Mouse (Mus musculus) embryonic facial prominence, embryonic 14.5 days (tissue): ENCODE measurements around the gene Irs1. TPM values are rescaled to one million over a fixed set of nuclear protein-coding genes. Genes with fewer than 3 reads are reported as not detected.

ENCODE experiments used
- ATAC-seq: fragments of 200-750 bp; cut with Nextera tagmentation; 2 replicates; pipeline ENCODE4 v1.8.0; 2017; ENCODE audit warnings: low read depth, moderate number of reproducible peaks, moderate TSS enrichment
- DNase-seq: peaks from one replicate; pipeline ENCODE4 v3.0.0-alpha.2; 2015; ENCODE audit warnings: low spot score
- H3K27ac ChIP-seq: fragments of 300-500 bp; sonication (generic); replicated peaks from 2 replicates; pipeline ENCODE4 v1.5.1; 2014; ENCODE audit warnings: low read depth, mild to moderate bottlenecking, low read length, moderate library complexity
- H3K27me3 ChIP-seq: fragments of 300-500 bp; sonication (generic); replicated peaks from 2 replicates; pipeline ENCODE4 v1.6.1; 2014; ENCODE audit warnings: low read length; ENCODE audit not compliant: control insufficient read depth, insufficient read depth
- H3K36me3 ChIP-seq: fragments of 300-500 bp; sonication (generic); 2 replicates; pipeline ENCODE4 v1.6.1; 2014; ENCODE audit warnings: low read length, mixed read lengths; ENCODE audit not compliant: control insufficient read depth, insufficient read depth
- H3K4me1 ChIP-seq: fragments of 300-500 bp; sonication (generic); 2 replicates; pipeline ENCODE4 v1.6.1; 2014; ENCODE audit warnings: antibody characterized with exemption, low read length; ENCODE audit not compliant: control insufficient read depth, insufficient read depth
- H3K4me2 ChIP-seq: fragments of 300-500 bp; sonication (generic); 2 replicates; pipeline ENCODE4 v1.6.1; 2014; ENCODE audit warnings: low read depth, mild to moderate bottlenecking, low read length, moderate library complexity, mixed read lengths
- H3K4me3 ChIP-seq: fragments of 300-500 bp; sonication (generic); 2 replicates; pipeline ENCODE4 v1.5.1; 2014; ENCODE audit warnings: low read depth, mild to moderate bottlenecking, low read length
- H3K9ac ChIP-seq: fragments of 300-500 bp; sonication (generic); 2 replicates; pipeline ENCODE4 v1.6.1; 2014; ENCODE audit warnings: low read depth, mild to moderate bottlenecking, low read length, moderate library complexity, mixed read lengths
- H3K9me3 ChIP-seq: fragments of 300-500 bp; sonication (generic); 2 replicates; pipeline ENCODE4 v1.6.1; 2016; ENCODE audit warnings: low read length; ENCODE audit not compliant: control insufficient read depth
- WGBS: fragments of 180-500 bp; shearing (Covaris S2); extraction: QIAGEN DNeasy Blood & Tissue Kit; methylation state at CpG from one replicate; pipeline ENCODE4 v1.1.7; 2014; 5-methylcytosine and 5-hydroxymethylcytosine counted together
- polyA plus RNA-seq: library from polyadenylated mRNA; unstranded; fragments of >200 nt; fragmentation: Nextera tagmentation; extraction: Ambion mirVana; gene quantifications from 2 replicates; pipeline ENCODE4 v1.2.1, GENCODE M21; 2014

The Irs1 gene
- polyA plus RNA-seq, 1 experiment from 2014 or later: 14.8 TPM

GRCm38 (mm10) chr1:82273529-82273928, 17.7 kb downstream of the Irs1 start:
- 42% methylated on average over 6 of the region's 6 CpGs for WGBS
- Histone ChIP-seq H3K9me3 (no peaks in the 10 kb centered on the region), H3K36me3 (peaks cover 43% of the 10 kb centered on the region), H3K4me2 (no peak overlapping the region), H3K27me3 (no peaks in the 10 kb centered on the region), H3K27ac (no peak overlapping the region), H3K4me3 (no peak overlapping the region), H3K9ac (no peak overlapping the region), H3K4me1 (0 out of 2 replicates have a peak, but pooled peaks cover 7% of the 10 kb centered on the region)
- peak; percentile 41 for DNase-seq
- no peak for ATAC-seq

- H3K27me3 ChIP-seq: no peaks in the 10 kb centered on the region
- H3K4me3 ChIP-seq: no peak overlapping the region
- H3K4me2 ChIP-seq: no peak overlapping the region
- no peak overlapping the region for H3K9ac ChIP-seq
- H3K4me1 ChIP-seq: 0 out of 2 replicates have a peak, but pooled peaks cover 7% of the 10 kb centered on the region
- H3K36me3 ChIP-seq: peaks cover 32% of the 10 kb centered on the region
- no peaks in the 10 kb centered on the region for H3K9me3 ChIP-seq
- H3K27ac ChIP-seq: no peak overlapping the region
- WGBS: 81% methylated on average over 5 of the region's 5 CpGs
- DNase-seq: no peak
- ATAC-seq: no peak
Measured at GRCm38 (mm10) chr1:82272231-82272630, 19.0 kb downstream of the Irs1 start.

- H3K4me3 ChIP-seq: no peak overlapping the region
- DNase-seq (no peak), ATAC-seq (no peak)
- no peaks in the 10 kb centered on the region for H3K4me1 ChIP-seq
- 64% methylated on average over 4 of the region's 4 CpGs for WGBS
- H3K27me3 ChIP-seq: no peaks in the 10 kb centered on the region
- H3K36me3 ChIP-seq: peaks cover 18% of the 10 kb centered on the region; the same call in 1 of the 2 replicates
- no peak overlapping the region for H3K4me2 ChIP-seq
- no peak overlapping the region for H3K9ac ChIP-seq
- no peak overlapping the region for H3K27ac ChIP-seq
- H3K9me3 ChIP-seq: no peaks in the 10 kb centered on the region
Measured at GRCm38 (mm10) chr1:82267547-82267946, 23.7 kb downstream of the Irs1 start.

- H3K9ac ChIP-seq: no peak overlapping the region
- no peaks in the 10 kb centered on the region for H3K9me3 ChIP-seq
- peaks cover 13% of the 10 kb centered on the region for H3K4me1 ChIP-seq
- ATAC-seq: no peak
- no peaks in the 10 kb centered on the region for H3K27me3 ChIP-seq
- 0 out of 2 replicates have a peak, but pooled peaks cover 3% of the 10 kb centered on the region for H3K36me3 ChIP-seq
- no peak for DNase-seq
- no peak overlapping the region for H3K4me2 ChIP-seq
- no peak overlapping the region; the same call in 1 of the 2 replicates for H3K27ac ChIP-seq
- WGBS: 80% methylated on average over 1 of the region's 1 CpGs
- no peak overlapping the region for H3K4me3 ChIP-seq
Measured at GRCm38 (mm10) chr1:82262331-82262730, 28.9 kb downstream of the Irs1 start.

- WGBS: 80% methylated on average over 5 of the region's 5 CpGs
- H3K4me3 ChIP-seq: no peak overlapping the region
Measured at GRCm38 (mm10) chr1:82261638-82262037, 29.6 kb downstream of the Irs1 start.

GRCm38 (mm10) chr1:82261053-82261618, 30.1 kb downstream of the Irs1 start:
- H3K36me3 ChIP-seq: 0 out of 2 replicates have a peak, but pooled peaks cover 3% of the 10 kb centered on the region
- DNase-seq: peak; percentile 72
- H3K4me2 ChIP-seq: no peak overlapping the region
- no peak overlapping the region for H3K4me3 ChIP-seq
- peak; percentile 79; the same call in 1 of the 2 replicates for ATAC-seq
- H3K4me1 ChIP-seq: peaks cover 17% of the 10 kb centered on the region
- no peak overlapping the region for H3K9ac ChIP-seq
- H3K27ac ChIP-seq: no peak overlapping the region
- 36% methylated on average over 9 of the region's 9 CpGs for WGBS
- no peaks in the 10 kb centered on the region for H3K9me3 ChIP-seq
- H3K27me3 ChIP-seq: no peaks in the 10 kb centered on the region

More at GRCm38 (mm10) chr1:82261638-82262037, 29.6 kb downstream of the Irs1 start:
- H3K27me3 ChIP-seq: no peaks in the 10 kb centered on the region
- H3K27ac ChIP-seq: no peak overlapping the region
- H3K4me1 ChIP-seq: peaks cover 17% of the 10 kb centered on the region
- H3K9me3 ChIP-seq: no peaks in the 10 kb centered on the region
- DNase-seq (no peak), ATAC-seq (no peak)
- H3K9ac ChIP-seq: no peak overlapping the region
- H3K36me3 ChIP-seq: 0 out of 2 replicates have a peak, but pooled peaks cover 3% of the 10 kb centered on the region
- no peak overlapping the region for H3K4me2 ChIP-seq

GRCm38 (mm10) chr1:82260055-82260454, 31.2 kb downstream of the Irs1 start:
- no peak for ATAC-seq
- 0 out of 2 replicates have a peak, but pooled peaks cover 8% of the 10 kb centered on the region for H3K36me3 ChIP-seq

GRCm38 (mm10) chr1:82258331-82258730, 32.9 kb downstream of the Irs1 start:
- peaks cover 18% of the 10 kb centered on the region for H3K4me1 ChIP-seq
- 0 out of 2 replicates have a peak, but pooled peaks cover 9% of the 10 kb centered on the region for H3K36me3 ChIP-seq
- no peaks in the 10 kb centered on the region for H3K9me3 ChIP-seq
- ATAC-seq: no peak
- WGBS: 33% methylated on average over 7 of the region's 7 CpGs
- H3K27me3 ChIP-seq: no peaks in the 10 kb centered on the region
- H3K9ac ChIP-seq: no peak overlapping the region
- no peak overlapping the region for H3K4me2 ChIP-seq
- H3K27ac ChIP-seq: 0 out of 2 replicates have a peak overlapping the region, but pooled peaks have one; percentile 12
- peak; percentile 63 for DNase-seq
- H3K4me3 ChIP-seq: no peak overlapping the region

More at GRCm38 (mm10) chr1:82260055-82260454, 31.2 kb downstream of the Irs1 start:
- Histone ChIP-seq H3K4me2 (no peak overlapping the region), H3K9me3 (no peaks in the 10 kb centered on the region), H3K27ac (no peak overlapping the region), H3K27me3 (no peaks in the 10 kb centered on the region), H3K9ac (no peak overlapping the region), H3K4me1 (peaks cover 17% of the 10 kb centered on the region), H3K4me3 (no peak overlapping the region)
- WGBS: 72% methylated on average over 3 of the region's 3 CpGs
- no peak for DNase-seq

- no peaks in the 10 kb centered on the region for H3K9me3 ChIP-seq
- H3K4me1 ChIP-seq: peaks cover 20% of the 10 kb centered on the region
- 0 out of 2 replicates have a peak, but pooled peaks cover 7% of the 10 kb centered on the region for H3K36me3 ChIP-seq
- peak; percentile 89 for DNase-seq
- H3K27me3 ChIP-seq: no peaks in the 10 kb centered on the region
- H3K27ac ChIP-seq: peak overlapping the region; percentile 29; the same call in 1 of the 2 replicates
- 39% methylated on average over 5 of the region's 5 CpGs for WGBS
- ATAC-seq: no peak
- no peak overlapping the region for H3K9ac ChIP-seq
- H3K4me3 ChIP-seq: no peak overlapping the region
- no peak overlapping the region for H3K4me2 ChIP-seq
Measured at GRCm38 (mm10) chr1:82257457-82257856, 33.8 kb downstream of the Irs1 start.
